Mouse (Mus musculus): Measurements from ENCODE around the gene Trpv2. TPM values are rescaled to one million over a fixed set of nuclear protein-coding genes. Genes with fewer than 3 reads are reported as not detected.

The Trpv2 gene
- polyA plus RNA-seq (2012; ENCODE audit: insufficient read depth, low replicate concordance): 11.2 and 11.9 TPM in 2 replicates

GRCm38 (mm10) chr11:62573959-62574702 lies at the start of gene Trpv2:
Trpv2 (plus strand) TSS chr11:62574486.
- Histone ChIP-seq H3K4me3 (replicated peaks) (peak within 1 kb of the TSS; percentile 90), H3K36me3 (replicated peaks; ENCODE audit: low read length) (peaks cover 17% of the 10 kb centered on the region), H3K9me3 (no peaks in the 10 kb centered on the region; the same call in 1 of the 2 replicates), H3K4me1 (peaks cover 58% of the 10 kb centered on the region), H3K27me3 (replicated peaks) (peaks cover 8% of the 10 kb centered on the region)
- no peak for TF ChIP-seq FLI1 (IDR thresholded peaks at IDR 0.05; ENCODE audit: low read length)
- TF ChIP-seq GATA1 (IDR thresholded peaks at IDR 0.05; ENCODE audit: borderline replicate concordance, low read length): no peak

- H3K4me3 ChIP-seq (replicated peaks): no peak overlapping the region
- peaks cover 26% of the 10 kb centered on the region for H3K27me3 ChIP-seq (replicated peaks)
- no peak for TF ChIP-seq FLI1 (IDR thresholded peaks at IDR 0.05; ENCODE audit: low read length)
- TF ChIP-seq GATA1 (IDR thresholded peaks at IDR 0.05; ENCODE audit: borderline replicate concordance, low read length): no peak
- no peaks in the 10 kb centered on the region for H3K9me3 ChIP-seq
- H3K4me1 ChIP-seq: peaks cover 27% of the 10 kb centered on the region
- H3K36me3 ChIP-seq (replicated peaks; ENCODE audit: low read length): peaks cover 12% of the 10 kb centered on the region
Observed at GRCm38 (mm10) chr11:62537089-62537488, 37.2 kb upstream of the Trpv2 start.

DNA sequence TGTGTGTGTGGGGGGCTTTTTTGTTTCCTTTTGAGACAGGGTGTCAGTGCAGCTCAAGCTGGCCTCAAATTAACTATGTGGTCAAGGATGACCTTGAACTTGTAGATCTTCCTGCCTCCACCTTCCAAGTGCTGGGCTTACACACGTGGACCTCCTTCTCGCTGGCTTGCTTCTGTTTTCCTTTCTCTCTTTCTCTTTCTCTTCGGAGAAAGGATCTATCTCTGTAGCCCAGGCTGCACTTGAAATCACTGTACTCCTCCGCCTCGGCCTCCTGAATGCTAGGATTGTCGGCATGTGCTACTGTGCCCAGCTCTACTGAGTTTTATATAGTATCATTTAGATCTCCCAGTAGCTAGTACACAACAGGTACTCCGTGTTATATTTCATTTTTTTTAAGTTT lies 36.7 kb upstream of the Trpv2 start:
- peaks cover 26% of the 10 kb centered on the region for H3K27me3 ChIP-seq (replicated peaks)
- TF ChIP-seq GATA1 (IDR thresholded peaks at IDR 0.05; ENCODE audit: borderline replicate concordance, low read length) (no peak), FLI1 (IDR thresholded peaks at IDR 0.05; ENCODE audit: low read length) (no peak)
- H3K4me3 ChIP-seq (replicated peaks): peak overlapping the region; percentile 80
- H3K4me1 ChIP-seq: peaks cover 27% of the 10 kb centered on the region
- peaks cover 8% of the 10 kb centered on the region for H3K36me3 ChIP-seq (replicated peaks; ENCODE audit: low read length)
- H3K9me3 ChIP-seq: no peaks in the 10 kb centered on the region

GRCm38 (mm10) chr11:62538321-62539088 lies 35.8 kb upstream of the Trpv2 start:
- Histone ChIP-seq H3K27me3 (replicated peaks) (peaks cover 26% of the 10 kb centered on the region), H3K4me1 (peaks cover 27% of the 10 kb centered on the region), H3K9me3 (no peaks in the 10 kb centered on the region), H3K4me3 (replicated peaks) (peak overlapping the region; percentile 96), H3K36me3 (replicated peaks; ENCODE audit: low read length) (peaks cover 7% of the 10 kb centered on the region)
- TF ChIP-seq GATA1 (IDR thresholded peaks at IDR 0.05; ENCODE audit: borderline replicate concordance, low read length) (no peak), FLI1 (IDR thresholded peaks at IDR 0.05; ENCODE audit: low read length) (no peak)

- H3K27me3 ChIP-seq (replicated peaks): peaks cover 24% of the 10 kb centered on the region
- TF ChIP-seq FLI1 (IDR thresholded peaks at IDR 0.05; ENCODE audit: low read length) (no peak), GATA1 (IDR thresholded peaks at IDR 0.05; ENCODE audit: borderline replicate concordance, low read length) (no peak)
- peaks cover 27% of the 10 kb centered on the region for H3K4me1 ChIP-seq
- H3K4me3 ChIP-seq (replicated peaks): peak within 1 kb of the TSS; percentile 96
- peaks cover 5% of the 10 kb centered on the region for H3K36me3 ChIP-seq (replicated peaks; ENCODE audit: low read length)
- no peaks in the 10 kb centered on the region for H3K9me3 ChIP-seq
Observed at GRCm38 (mm10) chr11:62539089-62539890, 35.0 kb upstream of the Trpv2 start, which contains the start of gene Cenpv. Cenpv (minus strand) TSS chr11:62539261.

GRCm38 (mm10) chr11:62540167-62540566 lies 34.1 kb upstream of the Trpv2 start:
- Histone ChIP-seq H3K27me3 (replicated peaks) (peaks cover 24% of the 10 kb centered on the region), H3K9me3 (no peaks in the 10 kb centered on the region), H3K4me1 (peaks cover 30% of the 10 kb centered on the region), H3K36me3 (replicated peaks; ENCODE audit: low read length) (peaks cover 5% of the 10 kb centered on the region), H3K4me3 (replicated peaks) (no peak overlapping the region)
- TF ChIP-seq FLI1 (IDR thresholded peaks at IDR 0.05; ENCODE audit: low read length): no peak

GRCm38 (mm10) chr11:62540969-62541368 lies 33.3 kb upstream of the Trpv2 start:
- no peaks in the 10 kb centered on the region for H3K9me3 ChIP-seq
- H3K4me3 ChIP-seq (replicated peaks): no peak overlapping the region
- H3K36me3 ChIP-seq (replicated peaks; ENCODE audit: low read length): no peaks in the 10 kb centered on the region
- H3K27me3 ChIP-seq (replicated peaks): peaks cover 24% of the 10 kb centered on the region
- TF ChIP-seq GATA1 (IDR thresholded peaks at IDR 0.05; ENCODE audit: borderline replicate concordance, low read length) (no peak), FLI1 (IDR thresholded peaks at IDR 0.05; ENCODE audit: low read length) (no peak)
- H3K4me1 ChIP-seq: peaks cover 30% of the 10 kb centered on the region

DNA sequence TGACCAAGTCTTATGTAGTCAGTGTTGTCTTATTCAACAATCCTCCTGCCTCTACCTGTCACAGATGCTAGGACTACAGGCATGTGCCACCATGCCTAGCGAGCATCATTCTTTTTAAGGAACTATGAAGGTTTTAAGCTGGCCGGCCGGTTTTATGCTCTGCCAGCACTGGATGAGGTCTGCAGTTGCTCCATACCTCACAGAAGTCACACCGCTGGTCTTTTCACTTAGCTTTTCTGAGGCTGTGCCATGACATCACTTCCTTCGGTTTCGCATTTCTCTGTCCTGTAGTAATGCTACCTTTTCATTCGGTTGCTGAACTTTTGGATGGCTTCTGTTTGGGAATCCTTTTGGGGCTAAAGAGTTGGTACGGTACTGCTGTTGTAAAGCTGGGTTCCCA lies 32.7 kb upstream of the Trpv2 start:
- H3K27me3 ChIP-seq (replicated peaks): peaks cover 24% of the 10 kb centered on the region
- no peaks in the 10 kb centered on the region for H3K9me3 ChIP-seq
- H3K36me3 ChIP-seq (replicated peaks; ENCODE audit: low read length): no peaks in the 10 kb centered on the region
- no peak overlapping the region for H3K4me3 ChIP-seq (replicated peaks)
- H3K4me1 ChIP-seq: peaks cover 30% of the 10 kb centered on the region
- TF ChIP-seq FLI1 (IDR thresholded peaks at IDR 0.05; ENCODE audit: low read length): no peak
- TF ChIP-seq GATA1 (IDR thresholded peaks at IDR 0.05; ENCODE audit: borderline replicate concordance, low read length): no peak

- Histone ChIP-seq H3K36me3 (replicated peaks; ENCODE audit: low read length) (no peaks in the 10 kb centered on the region), H3K27me3 (replicated peaks) (peaks cover 13% of the 10 kb centered on the region), H3K9me3 (no peaks in the 10 kb centered on the region), H3K4me3 (replicated peaks) (no peak overlapping the region), H3K4me1 (peaks cover 21% of the 10 kb centered on the region)
- no peak for TF ChIP-seq FLI1 (IDR thresholded peaks at IDR 0.05; ENCODE audit: low read length)
- TF ChIP-seq GATA1 (IDR thresholded peaks at IDR 0.05; ENCODE audit: borderline replicate concordance, low read length): no peak
Observed at GRCm38 (mm10) chr11:62543991-62544390, 30.3 kb upstream of the Trpv2 start.

All from megakaryocyte, embryonic 14.5 days (primary cell).